Mouse (Mus musculus) mouse trophoblast stem cell (cell line): ENCODE measurements at regions not wholly inside any gene's neighbourhood (a gene's known extent, or its start where the extent isn't known, plus 50 kb on each side); places are given as distances from the start of the nearest gene placed in this dataset.

Experiments used
- in situ Hi-C, 2 experiments: fragments of 300-500 bp; cut with MseI, MboI; formaldehyde crosslinking; loops; 2 replicates in 1 of 2; 3 replicates in 1 of 2; pipeline ENCODE4 v1.15.1; 2025

- in situ Hi-C loops = no loop called here
Measured at GRCm38 (mm10) chr6:100107066-100107465, 180.2 kb downstream of the Rybp start.

DNA sequence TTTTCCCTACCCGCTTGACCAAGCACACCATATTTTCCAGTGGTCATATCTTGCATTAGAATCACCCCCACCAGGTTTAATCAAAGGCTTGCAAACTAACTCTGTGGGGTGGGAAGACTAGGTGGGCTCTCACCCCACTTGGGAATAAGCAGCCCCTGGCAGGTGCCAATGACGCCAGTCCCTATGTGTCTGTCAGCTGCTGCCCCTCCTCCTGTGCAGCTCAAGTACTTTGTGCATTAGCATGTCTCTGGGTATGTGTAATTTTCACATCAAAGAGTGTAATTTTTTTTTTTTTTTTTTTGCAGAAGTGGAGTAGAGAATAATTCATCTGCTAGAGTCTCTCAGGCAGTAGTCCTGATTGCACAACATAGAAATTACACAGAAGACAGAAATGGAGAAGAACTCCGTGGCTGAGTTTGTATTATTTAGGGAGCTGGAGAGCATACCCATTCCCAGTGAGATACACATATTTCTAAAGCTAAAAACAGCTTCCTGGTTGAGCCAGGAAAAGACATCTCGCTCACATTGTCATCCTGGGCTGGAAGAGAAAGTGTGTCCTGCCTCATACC is 186.6 kb downstream of the Rybp start:
- in situ Hi-C loops = no loop called here

GRCm38 (mm10) chr6:100096393-100097125 is 190.7 kb downstream of the Rybp start:
- in situ Hi-C loops = no loop called here

DNA sequence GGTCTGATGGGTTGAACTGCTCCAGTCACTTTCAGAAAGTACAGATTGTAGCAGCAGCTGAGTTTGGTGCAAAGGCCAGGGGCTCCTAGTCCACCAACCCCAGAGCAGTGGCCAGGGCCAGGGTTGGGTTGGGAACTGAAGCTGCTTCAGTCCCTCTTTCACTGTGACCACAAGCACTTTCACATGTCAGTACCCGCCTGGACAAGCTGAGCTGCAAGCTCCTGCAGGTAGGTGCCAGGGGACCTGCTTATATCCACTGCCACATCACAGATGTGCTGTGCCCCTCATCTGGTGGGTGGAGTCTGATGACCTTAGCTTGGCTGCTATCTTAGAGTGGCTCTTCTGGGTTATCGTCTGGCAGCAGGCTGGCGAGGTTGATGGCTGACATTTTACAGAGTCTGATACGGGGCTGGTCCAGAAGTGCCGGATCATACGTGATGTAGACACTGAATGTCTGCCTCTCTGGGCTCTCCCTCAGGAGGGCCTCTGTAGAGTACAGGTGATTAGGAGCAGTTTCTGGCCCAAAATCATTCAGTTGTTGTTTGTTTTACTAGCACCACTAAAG is 192.6 kb downstream of the Rybp start:
- in situ Hi-C loops = no loop called here

GRCm38 (mm10) chr6:100092870-100093269 is 194.4 kb downstream of the Rybp start:
- in situ Hi-C loops = no loop called here

DNA sequence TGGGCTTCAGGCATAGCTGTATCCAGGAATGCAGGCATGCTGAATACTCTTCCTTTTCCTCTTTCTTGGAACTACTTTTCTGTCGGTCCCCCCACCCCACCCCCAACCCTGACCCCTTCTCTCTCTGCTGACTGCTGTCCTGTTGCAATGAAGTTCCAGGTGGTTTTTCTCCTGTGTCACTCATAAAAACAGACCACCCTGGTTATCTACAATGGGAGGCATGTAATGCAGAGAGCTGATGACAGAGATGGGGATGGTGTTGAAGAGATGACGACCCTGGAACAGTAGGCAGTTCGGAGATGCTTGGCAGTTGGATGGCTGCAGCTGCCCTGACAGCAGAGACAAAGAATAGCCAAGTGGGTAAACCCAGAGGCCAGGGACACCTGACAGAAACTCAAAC is 195.5 kb downstream of the Rybp start:
- in situ Hi-C loops = no loop called here

DNA sequence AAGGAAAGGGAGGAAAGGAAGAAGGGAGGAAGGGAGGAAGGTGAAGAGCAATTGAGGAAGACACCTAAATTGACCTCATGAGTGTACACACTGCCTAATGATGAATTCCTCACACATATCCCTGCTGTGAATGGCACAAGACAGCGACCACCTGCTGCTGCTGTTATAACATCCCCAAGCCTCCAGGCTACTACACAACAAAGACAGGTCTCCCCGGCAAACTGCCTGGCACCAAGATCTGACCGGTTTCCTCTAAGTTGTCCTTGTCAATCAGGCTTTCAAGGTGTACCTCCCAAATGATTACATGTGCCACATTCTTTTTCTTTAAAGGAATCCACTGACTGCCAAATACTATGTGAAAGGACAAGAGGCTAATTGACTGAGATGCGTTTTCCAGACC is 198.7 kb downstream of the Rybp start:
- in situ Hi-C loops = no loop called here

- in situ Hi-C loops = no loop called here
Measured at GRCm38 (mm10) chr6:100086807-100087206, 200.5 kb downstream of the Rybp start.

DNA sequence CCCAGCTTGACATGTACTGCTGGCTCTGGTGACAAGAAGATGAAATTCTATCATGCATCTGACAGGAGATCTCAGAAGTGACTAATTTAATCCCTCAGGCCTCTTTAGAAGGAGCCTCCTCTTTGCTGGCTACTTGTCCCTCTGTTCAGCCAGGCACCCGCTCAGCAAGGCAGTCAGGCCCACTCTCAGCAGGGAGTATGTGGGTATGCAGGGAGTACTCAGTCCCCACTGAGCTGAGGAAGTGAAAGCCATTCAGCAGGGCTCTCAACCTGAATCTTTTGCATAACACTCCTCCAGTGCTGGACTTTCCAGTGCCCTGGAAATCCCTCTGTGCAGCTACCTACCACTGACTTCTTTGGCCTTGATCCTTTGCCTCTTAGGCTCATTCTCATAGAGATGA is 201.3 kb downstream of the Rybp start:
- in situ Hi-C loops = no loop called here

GRCm38 (mm10) chr6:100083868-100084477 is 203.3 kb downstream of the Rybp start:
- in situ Hi-C loops = no loop called here

DNA sequence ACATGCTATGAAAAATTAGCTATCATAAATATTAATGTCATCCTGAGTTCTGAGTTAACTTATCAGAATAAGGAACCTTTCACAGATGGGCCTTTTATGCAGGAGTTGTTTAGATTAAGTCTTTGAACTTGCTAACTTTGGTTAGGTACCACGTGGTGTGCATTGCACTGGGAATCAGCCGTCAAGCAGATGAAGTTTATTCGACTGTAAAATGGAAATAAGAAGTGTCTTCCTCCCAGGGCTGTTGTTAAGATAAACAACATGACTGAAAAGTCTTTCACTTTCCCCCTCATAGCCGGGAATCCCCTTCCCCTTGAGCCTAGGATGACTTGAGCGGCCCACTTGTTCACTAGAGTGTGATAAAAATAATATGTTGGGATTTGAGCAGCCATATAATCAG is 204.2 kb downstream of the Rybp start:
- in situ Hi-C loops = no loop called here

DNA sequence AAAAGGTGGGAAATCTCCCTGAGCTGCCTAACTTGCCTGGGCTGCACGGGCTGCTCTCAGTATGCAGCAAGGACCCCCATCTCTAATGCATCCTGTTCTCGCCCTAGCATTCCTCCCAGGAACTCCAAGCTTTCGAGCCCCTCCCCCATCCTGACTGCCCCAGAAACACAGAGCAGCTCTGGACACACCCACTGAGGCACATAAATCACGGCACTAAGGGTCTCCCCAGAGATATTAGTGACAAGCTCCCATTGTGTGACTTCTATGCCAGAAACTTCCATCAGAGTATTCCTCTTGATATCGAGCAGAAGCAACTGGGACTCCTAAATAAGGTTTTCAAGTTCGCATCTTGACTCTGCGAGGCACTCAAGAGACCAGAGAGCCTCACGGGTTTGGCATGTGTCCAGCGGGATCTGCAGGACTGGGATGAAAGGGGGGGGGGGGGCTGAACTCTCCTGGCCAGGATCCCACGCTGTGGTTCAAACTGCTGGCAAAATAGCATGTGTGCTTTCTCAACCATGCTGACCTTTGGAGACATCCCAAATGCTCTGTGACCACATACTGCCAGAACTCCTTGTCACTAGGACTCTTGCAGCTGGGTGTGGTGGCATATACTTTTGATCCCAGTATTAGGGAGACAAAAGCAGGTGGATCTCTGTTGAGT is 212.5 kb downstream of the Rybp start:
- in situ Hi-C loops = no loop called here

DNA sequence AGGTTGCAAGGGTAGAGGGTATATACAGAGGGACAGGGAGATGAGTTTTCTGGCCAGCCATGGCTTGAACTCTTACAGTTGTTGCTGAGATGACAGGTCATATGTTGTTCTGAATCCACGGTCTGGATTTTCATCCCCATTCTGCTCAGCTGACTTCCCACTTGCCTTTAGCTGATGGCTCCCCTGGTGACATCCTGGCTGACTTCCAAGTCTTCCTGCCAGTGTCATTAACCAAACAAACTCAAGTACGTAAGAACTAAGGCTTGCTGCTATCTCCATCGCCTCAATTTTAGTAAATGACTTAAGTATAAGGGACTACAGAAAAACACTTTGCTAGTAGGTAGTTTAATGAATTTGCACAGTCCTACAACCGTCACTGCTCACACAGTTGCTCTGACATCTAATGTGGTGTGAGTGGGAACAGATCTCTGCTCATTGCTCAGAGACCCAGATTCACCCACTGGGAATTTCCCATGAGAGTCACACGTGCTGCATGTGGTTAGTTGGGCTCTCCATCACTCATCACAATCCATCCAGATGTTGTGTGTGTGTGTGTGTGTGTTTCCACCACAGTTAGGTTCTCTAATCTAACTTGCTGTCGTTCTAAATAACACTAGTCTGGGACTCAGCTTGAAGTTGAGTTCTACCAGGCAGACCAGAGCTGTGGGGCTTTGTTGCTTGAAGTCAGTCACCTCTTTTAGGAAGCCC is 214.9 kb downstream of the Rybp start:
- in situ Hi-C loops = no loop called here

DNA sequence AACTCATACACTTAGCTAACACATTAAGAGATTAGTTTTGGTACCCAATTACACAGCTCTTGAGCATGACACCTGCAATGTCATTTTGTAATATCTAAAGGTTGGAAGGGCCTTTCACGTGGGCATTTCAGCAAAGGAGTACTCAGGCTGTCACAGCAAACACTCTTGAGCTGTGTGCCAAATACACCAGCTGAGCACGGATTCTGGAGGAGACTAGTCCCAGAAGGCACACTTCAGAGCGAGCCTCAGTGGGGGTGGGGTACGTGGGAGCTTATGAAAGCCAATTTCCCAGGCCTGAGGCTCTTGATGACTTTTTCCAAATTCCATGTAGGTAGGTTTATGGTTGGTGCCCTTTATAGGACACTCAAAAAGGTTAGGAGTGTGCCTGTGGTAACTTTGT is 218.1 kb downstream of the Rybp start:
- in situ Hi-C loops = no loop called here

GRCm38 (mm10) chr6:100067273-100067672 is 220.0 kb downstream of the Rybp start:
- in situ Hi-C loops = no loop called here

GRCm38 (mm10) chr6:100065586-100065985 is 221.7 kb downstream of the Rybp start:
- in situ Hi-C loops = no loop called here

- in situ Hi-C loops = no loop called here
Measured at GRCm38 (mm10) chr6:100062961-100063360, 224.3 kb downstream of the Rybp start.

- in situ Hi-C loops = no loop called here
Measured at GRCm38 (mm10) chr6:100059803-100060202, 227.5 kb downstream of the Rybp start.

- in situ Hi-C loops = no loop called here
Measured at GRCm38 (mm10) chr6:100055980-100056379, 231.3 kb downstream of the Rybp start.

- in situ Hi-C loops = no loop called here
Measured at GRCm38 (mm10) chr6:100052955-100053795, 234.1 kb downstream of the Rybp start.

DNA sequence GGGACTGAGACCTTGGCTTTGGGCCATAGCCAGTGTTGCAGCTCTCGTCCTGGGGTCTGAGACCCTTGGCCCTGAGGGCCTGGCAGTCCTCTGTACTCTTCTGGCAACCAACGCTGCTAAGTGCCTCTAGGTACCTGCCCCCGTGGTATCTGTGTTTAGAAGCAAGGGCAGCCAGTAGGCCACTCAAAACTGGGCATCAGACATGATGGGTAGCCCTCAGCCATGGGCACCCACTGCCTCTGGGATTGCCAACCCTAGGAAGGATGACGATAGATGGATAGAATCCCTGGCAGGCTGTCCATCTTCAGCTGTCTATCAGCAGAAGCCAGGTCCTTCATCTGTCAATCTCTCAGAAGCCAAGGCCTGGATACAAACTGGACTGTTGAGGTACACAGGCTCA is 234.9 kb downstream of the Rybp start:
- in situ Hi-C loops = no loop called here
